Mouse (Mus musculus) layer of hippocampus, postnatal 14 days (tissue): ENCODE data around the gene Sod2. TPM values are rescaled to one million over a fixed set of nuclear protein-coding genes. Genes with fewer than 3 reads are reported as not detected.
A peak's percentile ranks its signal among the peaks of the same experiment; 100 is the strongest.
"Not testable (repeated sequence)": the region's sequence is repeated elsewhere in the genome, so short reads cannot be mapped to it uniquely, and the experiment has no call there.

ENCODE experiments used
- DNase-seq, 2 experiments: peaks; one replicate each; pipeline ENCODE4 v3.0.0; 2021 to 2022; ENCODE audit warnings: low spot score in 2 of 2, mixed read lengths in 1 of 2
- total RNA-seq, 2 experiments: library from RNA; stranded (reverse); gene quantifications; 2 replicates each; pipeline ENCODE4 v1.2.3; 2021

Gene Sod2
- total RNA-seq, 2 experiments from 2014 or later = 246 to 247 TPM

DNA sequence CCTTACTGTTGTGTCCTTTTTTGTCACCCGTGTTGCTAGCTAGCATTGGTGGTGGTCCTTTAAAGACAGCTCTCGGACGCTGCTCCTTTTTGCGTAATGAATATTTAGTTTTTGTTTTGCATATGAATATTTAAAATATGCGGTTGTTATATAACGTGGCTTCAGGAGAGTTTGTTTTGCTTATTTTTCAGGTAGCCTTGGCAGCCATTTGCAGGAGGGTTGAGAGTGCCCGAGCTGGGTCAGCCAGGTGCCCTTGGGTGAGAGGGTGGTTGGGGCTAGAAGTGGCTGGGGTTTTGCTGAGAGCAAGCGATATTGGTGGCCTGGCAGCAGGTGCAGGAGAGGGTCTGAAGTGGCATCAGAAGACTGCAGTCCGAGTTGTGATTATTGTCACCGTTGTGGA, 1.9 kb downstream of the Sod2 start:
- DNase-seq = no peak

DNA sequence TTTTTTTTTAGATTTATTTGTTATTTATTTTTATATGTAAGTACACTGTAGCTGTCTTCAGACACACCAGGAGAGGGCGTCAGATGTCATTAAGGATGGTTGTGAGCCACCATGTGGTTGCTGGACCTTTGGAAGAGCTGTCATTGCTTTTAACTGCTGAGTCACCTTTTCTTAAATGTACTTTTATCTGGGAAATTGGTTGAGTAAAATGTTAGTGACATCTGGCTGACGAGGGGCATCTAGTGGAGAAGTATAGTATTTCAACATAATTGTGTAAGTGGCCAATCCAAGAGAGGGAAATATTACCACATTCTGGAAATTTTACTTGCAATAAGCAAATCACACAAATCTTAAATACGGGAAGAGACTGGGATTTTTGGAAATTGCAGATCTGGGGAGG, 3.2 kb downstream of the Sod2 start:
- peak; percentile 21 to 66 for DNase-seq

DNA sequence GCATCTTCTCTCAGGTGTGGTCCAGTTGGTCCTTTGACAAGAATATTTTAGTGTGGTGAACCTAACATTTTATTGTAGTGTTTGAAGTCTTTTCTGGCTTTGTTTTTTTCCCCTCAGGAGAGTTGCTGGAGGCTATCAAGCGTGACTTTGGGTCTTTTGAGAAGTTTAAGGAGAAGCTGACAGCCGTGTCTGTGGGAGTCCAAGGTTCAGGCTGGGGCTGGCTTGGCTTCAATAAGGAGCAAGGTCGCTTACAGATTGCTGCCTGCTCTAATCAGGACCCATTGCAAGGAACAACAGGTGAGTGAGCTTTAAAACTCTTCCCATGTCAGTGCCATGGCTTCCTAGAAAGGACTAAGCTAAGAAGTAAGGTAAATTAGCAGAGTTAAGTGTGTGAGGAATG, 6.7 kb downstream of the Sod2 start:
- no peak for DNase-seq

DNA sequence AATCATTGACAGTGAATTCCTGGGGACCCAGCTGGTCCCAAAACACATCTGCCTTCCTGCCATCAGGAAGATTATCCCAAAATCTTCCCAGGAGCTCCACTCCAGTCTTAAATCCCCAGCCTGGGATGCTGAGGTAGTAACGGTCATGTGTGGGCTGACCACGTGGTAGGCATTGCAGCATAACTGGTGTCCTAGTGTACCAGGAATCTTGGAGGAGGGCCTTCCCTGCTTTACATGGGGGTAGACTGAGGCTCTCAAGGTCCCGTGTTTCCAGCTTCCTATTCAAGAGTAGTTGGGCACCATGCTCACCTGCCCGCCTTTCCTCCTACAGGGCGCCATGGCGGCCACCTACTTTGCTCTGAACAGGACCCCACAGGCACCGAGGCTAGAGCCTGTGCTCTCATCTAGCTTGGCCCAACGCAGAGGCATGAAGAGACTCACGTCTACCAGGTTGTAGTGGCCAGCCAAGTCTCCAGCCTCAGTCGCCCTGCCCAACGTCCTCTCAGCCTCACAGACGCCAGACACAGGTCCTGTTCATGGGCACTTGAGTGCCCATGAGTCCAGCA, 30.1 kb downstream of the Sod2 start:
- DNase-seq = not testable (repeated sequence)

DNA sequence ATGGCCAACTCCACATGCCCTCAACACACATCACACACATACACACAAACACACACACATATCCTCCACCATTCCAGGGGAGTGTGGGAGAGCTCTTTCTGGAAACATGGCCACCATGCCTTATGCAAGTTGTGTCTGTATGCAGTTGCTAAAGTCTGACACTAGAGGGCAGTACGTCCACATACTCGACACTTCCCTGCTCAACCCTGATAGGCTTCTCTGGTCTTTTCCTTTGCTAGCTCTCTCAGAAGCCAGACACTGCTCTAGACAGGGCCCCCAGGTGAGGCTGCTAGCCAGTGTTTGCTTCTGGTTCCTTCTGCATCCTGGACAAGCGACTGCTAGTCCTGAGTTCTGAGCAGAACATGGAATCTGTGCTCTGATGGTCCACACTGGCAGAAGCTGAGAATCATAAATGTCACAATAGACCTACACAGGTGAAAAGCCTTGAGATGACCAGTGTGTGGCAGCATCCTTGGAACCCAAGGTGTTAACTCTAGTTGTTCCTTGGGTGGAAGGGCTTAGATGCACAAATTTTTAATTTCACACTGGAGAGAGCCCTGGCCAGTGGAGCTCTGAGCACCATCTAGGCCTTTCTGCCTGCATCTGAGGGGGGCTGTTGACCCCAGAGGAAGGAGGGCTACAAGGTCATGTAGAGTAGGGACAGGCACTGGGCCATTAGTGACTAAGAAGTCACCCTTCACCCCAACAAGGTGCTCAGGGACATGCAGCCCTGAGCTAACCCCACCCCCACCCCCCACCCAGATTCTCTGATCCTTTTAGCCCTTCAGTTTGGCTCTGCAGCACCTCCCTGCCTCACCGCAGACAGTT, 37.4 kb downstream of the Sod2 start:
- DNase-seq = peak; percentile 68 to 77

DNA sequence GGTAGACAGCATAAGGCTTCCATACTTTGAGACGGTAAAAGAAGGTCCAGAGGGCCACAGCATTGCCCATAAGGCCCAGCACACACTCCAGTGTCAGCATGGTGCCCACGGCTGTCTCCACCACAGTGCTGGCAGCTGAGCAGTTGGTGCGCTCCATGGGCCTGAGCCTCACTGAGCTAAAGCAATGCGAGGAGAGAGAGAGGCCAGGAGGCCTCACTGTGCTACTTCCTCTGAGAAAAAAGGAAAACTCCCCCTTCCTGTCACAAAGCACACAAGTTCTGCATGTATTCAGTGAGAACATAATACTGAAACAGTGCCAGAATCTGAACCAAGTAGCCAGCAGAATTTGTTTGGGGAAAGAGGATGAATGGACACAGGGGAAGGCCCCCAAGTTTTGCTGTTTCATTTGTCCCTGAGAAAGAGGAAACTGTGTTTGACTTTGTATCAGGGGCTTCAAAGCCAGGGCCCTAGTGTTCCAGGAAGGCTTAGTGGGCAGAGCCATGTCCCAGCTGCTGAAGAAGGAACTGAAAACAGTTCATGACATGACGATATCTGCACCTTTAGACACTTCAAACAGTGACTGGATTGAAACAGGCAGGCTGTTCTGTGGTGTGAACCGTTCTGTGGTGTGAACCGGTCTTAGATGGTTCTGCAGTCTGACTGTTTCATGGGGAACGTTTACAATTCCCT, 45.6 kb downstream of the Sod2 start, which contains the start of gene Gpr31b:
TSS of gene Gpr31b (minus strand) at position 173 of the 690 bp plus-strand sequence.
- DNase-seq = not testable (repeated sequence)

DNA sequence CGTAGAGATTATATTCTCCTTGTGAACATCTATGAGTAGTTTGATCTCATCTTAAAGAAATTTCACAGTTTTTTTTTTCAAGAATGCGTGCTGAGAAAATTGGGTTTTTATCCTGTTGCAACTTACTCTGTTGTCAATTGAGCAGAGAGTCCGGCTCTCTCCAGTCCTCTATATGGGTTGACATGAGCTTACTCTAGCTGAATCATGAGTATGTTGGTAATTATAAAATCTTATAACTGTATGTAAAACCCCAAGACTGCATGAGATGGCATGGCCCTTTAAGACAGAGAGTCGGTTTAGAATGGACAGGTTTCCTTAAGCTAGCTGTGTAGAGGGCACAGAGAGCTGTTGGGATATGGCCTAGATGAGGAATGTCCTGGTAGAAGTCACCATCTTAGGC, 54.2 kb downstream of the Sod2 start, which contains the start of gene Tcp10b:
TSS of gene Tcp10b (plus strand) at position 301 of the 400 bp plus-strand sequence.
- not testable (repeated sequence) for DNase-seq

DNA sequence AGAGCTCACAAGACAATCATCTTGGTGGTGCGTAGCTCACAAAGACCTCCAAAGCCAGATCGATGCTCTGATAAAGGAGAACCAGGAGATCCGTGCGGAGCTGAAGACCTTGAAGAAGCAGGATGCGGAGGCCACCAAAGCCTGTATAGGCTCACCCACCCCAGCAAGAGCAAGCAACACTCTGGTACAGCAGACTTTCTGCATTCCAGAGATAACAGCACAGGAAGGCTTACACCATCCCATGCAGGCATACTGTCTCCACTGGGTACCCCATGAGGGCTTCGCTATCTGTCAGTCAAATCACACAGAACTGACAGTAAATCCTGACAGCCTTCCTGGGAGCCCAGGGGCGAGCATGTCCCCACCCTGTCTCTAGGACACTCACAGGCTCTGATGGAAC, 56.2 kb downstream of the Sod2 start:
- DNase-seq = not testable (repeated sequence)

DNA sequence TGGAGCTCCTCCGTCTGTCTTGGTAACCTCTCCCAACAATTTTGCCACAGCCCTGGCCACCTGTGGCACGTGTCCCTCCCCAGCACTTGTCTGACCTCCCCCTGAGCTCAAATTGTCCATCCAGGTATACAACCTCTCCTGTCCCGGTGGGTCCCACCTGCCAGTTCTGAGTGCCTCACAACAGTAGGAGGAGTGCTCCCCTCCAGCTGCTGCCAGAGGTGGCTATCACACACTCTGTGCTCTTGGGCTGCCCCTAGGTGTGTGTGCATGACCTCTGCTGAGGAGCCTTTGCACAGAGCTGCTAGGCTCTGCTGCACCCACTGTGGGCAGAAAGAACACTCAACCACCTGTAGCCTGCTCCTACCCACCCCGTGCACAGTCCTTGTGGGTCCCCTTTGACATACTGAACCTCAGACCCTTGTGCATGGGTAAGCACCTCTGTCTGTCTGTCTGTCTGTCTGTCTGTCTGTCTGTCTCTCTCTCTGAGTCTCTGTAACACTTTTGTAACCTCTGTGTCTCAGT, 61.3 kb downstream of the Sod2 start:
- not testable (repeated sequence) for DNase-seq

DNA sequence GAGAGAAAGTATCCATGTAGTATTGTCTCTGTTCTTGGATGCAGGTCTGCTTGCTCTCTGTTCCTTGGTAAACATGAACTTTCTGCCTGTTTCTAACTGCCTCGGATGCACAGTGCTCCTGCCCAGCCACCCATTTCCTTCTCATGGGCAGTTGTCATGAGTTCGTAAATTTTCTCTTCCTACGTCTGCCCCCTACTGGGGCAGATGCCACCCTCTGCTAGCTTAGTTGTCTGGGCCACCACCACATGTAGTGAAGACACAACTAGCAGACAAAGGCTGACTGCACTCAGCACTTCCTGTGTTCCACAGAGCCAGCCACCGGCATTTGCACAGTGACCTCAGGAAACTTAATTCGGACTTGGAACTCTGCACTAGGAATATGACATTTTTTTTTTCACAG, 62.6 kb downstream of the Sod2 start:
- DNase-seq = not testable (repeated sequence)

Other genes starting within 250 kb of the Sod2 start
- gene Igf2r, start 237.2 kb upstream of the Sod2 start, total RNA-seq = 10 to 100 TPM; 28.1 TPM
- gene Mas1, start 138.7 kb upstream of the Sod2 start, total RNA-seq = 10 to 100 TPM; 41.6 to 52.1 TPM
- gene Mrgprh, start 130.8 kb upstream of the Sod2 start, total RNA-seq = not detected
- gene Pnldc1, start 96.6 kb upstream of the Sod2 start, total RNA-seq = 1 to 10 TPM; 1.6 to 2.4 TPM
- 100 to 1,000 TPM; 185 to 193 TPM for gene Tcp1, start 91.1 kb upstream of the Sod2 start, total RNA-seq
- 10 to 100 TPM; 48.8 to 56.4 TPM for gene Mrpl18, start 90.5 kb upstream of the Sod2 start, total RNA-seq
- 1 to 10 TPM; 2.7 to 3.3 TPM for gene Acat3, start 66.2 kb upstream of the Sod2 start, total RNA-seq
- gene Acat2, start 46.1 kb upstream of the Sod2 start, total RNA-seq = 10 to 100 TPM; 82.4 to 85.9 TPM
- 10 to 100 TPM; 53.2 to 54.3 TPM for gene Wtap, start 12.7 kb upstream of the Sod2 start, total RNA-seq
- gene Gpr31b, start 45.5 kb downstream of the Sod2 start, total RNA-seq = not detected
- gene Tcp10b, start 54.3 kb downstream of the Sod2 start, total RNA-seq = under 1 TPM; 0.60 to 0.83 TPM
- gene Unc93a, start 125.0 kb downstream of the Sod2 start, total RNA-seq = under 1 TPM in 1 of 2 experiments, not detected in 1; 0.12 TPM
- gene Smok2a, start 214.3 kb downstream of the Sod2 start, total RNA-seq = not detected
- gene Smok2b, start 223.4 kb downstream of the Sod2 start, total RNA-seq = not detected